Mouse (Mus musculus): ENCODE results near the gene L2hgdh. TPM values are rescaled to one million over a fixed set of nuclear protein-coding genes. Genes with fewer than 3 reads are reported as not detected.

Gene L2hgdh
- total and polyA plus RNA-seq, 3 experiments = 18.3 to 31.6 TPM; not detected in 1

GRCm38 (mm10) chr12:69644877-69645276 lies 79.8 kb downstream of the L2hgdh start:
- H3K27ac ChIP-seq (ENCODE audit: control insufficient read depth, low read depth, low read length) = peak overlapping the region; percentile 26; the same call in 1 of the 2 replicates
- DNase-seq (ENCODE audit: low read depth, low spot score) = peak; percentile 51
- no peaks in the 10 kb centered on the region for H3K4me1 ChIP-seq (ENCODE audit: control insufficient read depth in 1 of 2, insufficient read depth in 2 of 2, low read length in 2 of 2)
- H3K27me3 ChIP-seq (ENCODE audit: control insufficient read depth in 1 of 2, insufficient read depth in 2 of 2, low read length in 2 of 2) = no peaks in the 10 kb centered on the region
- H3K4me3 ChIP-seq (ENCODE audit: control insufficient read depth in 1 of 2, insufficient read depth in 1 of 2, low read depth in 2 of 2, low read length in 2 of 2) = no peak overlapping the region
- peaks cover 0 to 2% of the 10 kb centered on the region in 2 experiments; a peak in 1 of 4 replicates for H3K36me3 ChIP-seq (ENCODE audit: control insufficient read depth in 1 of 2, insufficient read depth in 2 of 2, low read length in 2 of 2)
- no peaks in the 10 kb centered on the region for H3K79me2 ChIP-seq (ENCODE audit: control insufficient read depth, insufficient read depth, low read length, poor library complexity)
- H3K9me3 ChIP-seq (replicated peaks; ENCODE audit: insufficient read depth, low read length) = no peaks in the 10 kb centered on the region
- no peak overlapping the region for H3K9ac ChIP-seq (ENCODE audit: control insufficient read depth, low read depth, low read length, poor library complexity, severe bottlenecking)
- no peak for TF ChIP-seq GABPA (IDR thresholded peaks at IDR 0.05; ENCODE audit: low read depth, low read length)
- TF ChIP-seq EP300 (IDR thresholded peaks at IDR 0.05; ENCODE audit: low read depth in 1 of 2, low read length in 2 of 2) = 0 out of 4 replicates have a peak, but pooled peaks of 1 of the 2 experiments have one; percentile 12

GRCm38 (mm10) chr12:69642877-69643276 lies 81.8 kb downstream of the L2hgdh start:
- Histone ChIP-seq H3K27ac (ENCODE audit: control insufficient read depth, low read depth, low read length) (no peak overlapping the region), H3K4me3 (ENCODE audit: control insufficient read depth in 1 of 2, insufficient read depth in 1 of 2, low read depth in 2 of 2, low read length in 2 of 2) (no peak overlapping the region), H3K79me2 (ENCODE audit: control insufficient read depth, insufficient read depth, low read length, poor library complexity) (no peaks in the 10 kb centered on the region), H3K4me1 (ENCODE audit: control insufficient read depth in 1 of 2, insufficient read depth in 2 of 2, low read length in 2 of 2) (no peaks in the 10 kb centered on the region), H3K36me3 (ENCODE audit: control insufficient read depth in 1 of 2, insufficient read depth in 2 of 2, low read length in 2 of 2) (peaks cover 2 to 5% of the 10 kb centered on the region in 2 experiments; a peak in 3 of 4 replicates), H3K9ac (ENCODE audit: control insufficient read depth, low read depth, low read length, poor library complexity, severe bottlenecking) (no peak overlapping the region), H3K27me3 (ENCODE audit: control insufficient read depth in 1 of 2, insufficient read depth in 2 of 2, low read length in 2 of 2) (no peaks in the 10 kb centered on the region), H3K9me3 (replicated peaks; ENCODE audit: insufficient read depth, low read length) (no peaks in the 10 kb centered on the region)
- DNase-seq (ENCODE audit: low read depth, low spot score) = no peak
- TF ChIP-seq TBP (IDR thresholded peaks at IDR 0.05; ENCODE audit: low read depth, low read length) (no peak), MXI1 (IDR thresholded peaks at IDR 0.05; ENCODE audit: low read depth, low read length) (no peak), JUND (IDR thresholded peaks at IDR 0.05; ENCODE audit: low read depth, low read length) (no peak), NRF1 (IDR thresholded peaks at IDR 0.05; ENCODE audit: insufficient read depth, low read depth, low read length, poor library complexity, severe bottlenecking) (no peak), MAFK (IDR thresholded peaks at IDR 0.05; ENCODE audit: borderline replicate concordance, low read depth, low read length) (no peak), MYC (IDR thresholded peaks at IDR 0.05; ENCODE audit: low read depth, low read length) (no peak), GABPA (IDR thresholded peaks at IDR 0.05; ENCODE audit: low read depth, low read length) (no peak), ZMIZ1 (IDR thresholded peaks at IDR 0.05; ENCODE audit: low read depth, low read length) (no peak), CHD2 (IDR thresholded peaks at IDR 0.05; ENCODE audit: low read length) (no peak), MEF2A (IDR thresholded peaks at IDR 0.05; ENCODE audit: extremely low read depth, insufficient replicate concordance, low read depth, low read length, poor library complexity, severe bottlenecking) (no peak), E2F4 (IDR thresholded peaks at IDR 0.05; ENCODE audit: borderline replicate concordance, low read depth, low read length) (no peak), POLR2AphosphoS5 (IDR thresholded peaks at IDR 0.05; ENCODE audit: borderline replicate concordance, low read depth, low read length) (no peak), ZNF384 (IDR thresholded peaks at IDR 0.05; ENCODE audit: low read depth, low read length) (no peak), POLR2A (IDR thresholded peaks at IDR 0.05; ENCODE audit: control insufficient read depth in 1 of 2, insufficient read depth in 1 of 2, low read depth in 1 of 2, low read length in 2 of 2, poor library complexity in 1 of 2) (no peak), SMC3 (IDR thresholded peaks at IDR 0.05; ENCODE audit: low read depth, low read length) (no peak), USF2 (IDR thresholded peaks at IDR 0.05; ENCODE audit: borderline replicate concordance in 1 of 2, insufficient read depth in 1 of 2, low read depth in 1 of 2, low read length in 2 of 2) (no peak), ELF1 (IDR thresholded peaks at IDR 0.05; ENCODE audit: low read depth, low read length) (no peak), RCOR1 (IDR thresholded peaks at IDR 0.05; ENCODE audit: low read depth, low read length) (no peak), MAZ (IDR thresholded peaks at IDR 0.05; ENCODE audit: low read depth, low read length) (no peak)

Other genes with a start within 250 kb of the L2hgdh start
- 18.8 and 20.8 TPM in 2 replicates for gene Vcpkmt, start 141.8 kb downstream of the L2hgdh start, total RNA-seq (2012; rRNA removed)
- gene Vcpkmt, start 141.8 kb downstream of the L2hgdh start, polyA plus RNA-seq (2012; ENCODE audit: insufficient read depth in 1 of 2, insufficient read length in 2 of 2, low read depth in 1 of 2, low replicate concordance in 2 of 2, missing spikeins in 1 of 2) = 10 to 100 TPM in 1 of 2 experiments, not detected in 1; 43.1 TPM
- 9.8 and 10.8 TPM in 2 replicates for gene Sos2, start 43.0 kb downstream of the L2hgdh start, total RNA-seq (2012; rRNA removed)
- 10 to 100 TPM in 1 of 2 experiments, not detected in 1; 17.8 TPM for gene Sos2, start 43.0 kb downstream of the L2hgdh start, polyA plus RNA-seq (2012; ENCODE audit: insufficient read depth in 1 of 2, insufficient read length in 2 of 2, low read depth in 1 of 2, low replicate concordance in 2 of 2, missing spikeins in 1 of 2)
- gene Atp5s, start 77 bp upstream of the L2hgdh start, total RNA-seq (2012; rRNA removed) = 9.4 and 13.7 TPM in 2 replicates
- 10 to 100 TPM in 1 of 2 experiments, not detected in 1; 12.7 TPM for gene Atp5s, start 77 bp upstream of the L2hgdh start, polyA plus RNA-seq (2012; ENCODE audit: insufficient read depth in 1 of 2, insufficient read length in 2 of 2, low read depth in 1 of 2, low replicate concordance in 2 of 2, missing spikeins in 1 of 2)
- 0.08 TPM in 1 of 2 replicates, not detected in the other for gene Cdkl1, start 66.4 kb upstream of the L2hgdh start, total RNA-seq (2012; rRNA removed)
- under 1 TPM in 1 of 2 experiments, not detected in 1; 0.32 TPM for gene Cdkl1, start 66.4 kb upstream of the L2hgdh start, polyA plus RNA-seq (2012; ENCODE audit: insufficient read depth in 1 of 2, insufficient read length in 2 of 2, low read depth in 1 of 2, low replicate concordance in 2 of 2, missing spikeins in 1 of 2)
- 0.36 and 0.50 TPM in 2 replicates for gene Atl1, start 167.7 kb upstream of the L2hgdh start, total RNA-seq (2012; rRNA removed)
- 1 to 10 TPM in 1 of 2 experiments, not detected in 1; 1.0 TPM for gene Atl1, start 167.7 kb upstream of the L2hgdh start, polyA plus RNA-seq (2012; ENCODE audit: insufficient read depth in 1 of 2, insufficient read length in 2 of 2, low read depth in 1 of 2, low replicate concordance in 2 of 2, missing spikeins in 1 of 2)
- gene Map4k5, start 168.3 kb upstream of the L2hgdh start, total RNA-seq (2012; rRNA removed) = 7.0 and 7.3 TPM in 2 replicates
- 1 to 10 TPM in 1 of 2 experiments, not detected in 1; 8.5 TPM for gene Map4k5, start 168.3 kb upstream of the L2hgdh start, polyA plus RNA-seq (2012; ENCODE audit: insufficient read depth in 1 of 2, insufficient read length in 2 of 2, low read depth in 1 of 2, low replicate concordance in 2 of 2, missing spikeins in 1 of 2)